Mouse (Mus musculus): Measurements from ENCODE around the gene Pla2g2f. TPM values are rescaled to one million over a fixed set of nuclear protein-coding genes. Genes with fewer than 3 reads are reported as not detected.

Pla2g2f gene
- polyA plus RNA-seq, 1 experiment from 2014 or later: not detected

Other genes with a start within 250 kb of the Pla2g2f start
- not detected in 2 replicates for gene Vwa5b1, start 121.7 kb downstream of the Pla2g2f start, polyA plus RNA-seq (2016; fragmentation: Nextera tagmentation; extraction: Ambion mirVana)
- gene Pla2g2c, start 32.8 kb downstream of the Pla2g2f start, polyA plus RNA-seq (2016; fragmentation: Nextera tagmentation; extraction: Ambion mirVana): 0.10 TPM in 1 of 2 replicates, not detected in the other
- gene Ubxn10, start 20.5 kb downstream of the Pla2g2f start, polyA plus RNA-seq (2016; fragmentation: Nextera tagmentation; extraction: Ambion mirVana): 0.16 and 0.23 TPM in 2 replicates
- gene Pla2g2d, start 18.1 kb upstream of the Pla2g2f start, polyA plus RNA-seq (2016; fragmentation: Nextera tagmentation; extraction: Ambion mirVana): 0.05 and 0.06 TPM in 2 replicates
- gene Pla2g5, start 105.9 kb upstream of the Pla2g2f start, polyA plus RNA-seq (2016; fragmentation: Nextera tagmentation; extraction: Ambion mirVana): not detected in 2 replicates
- not detected in 2 replicates for gene Gm13030, start 116.3 kb upstream of the Pla2g2f start, polyA plus RNA-seq (2016; fragmentation: Nextera tagmentation; extraction: Ambion mirVana)
- not detected in 2 replicates for gene Pla2g2e, start 120.3 kb upstream of the Pla2g2f start, polyA plus RNA-seq (2016; fragmentation: Nextera tagmentation; extraction: Ambion mirVana)
- gene Otud3, start 156.3 kb upstream of the Pla2g2f start, polyA plus RNA-seq (2016; fragmentation: Nextera tagmentation; extraction: Ambion mirVana): 2.3 and 2.5 TPM in 2 replicates
- not detected in 2 replicates for gene Rnf186, start 209.5 kb upstream of the Pla2g2f start, polyA plus RNA-seq (2016; fragmentation: Nextera tagmentation; extraction: Ambion mirVana)
- 2.1 and 2.5 TPM in 2 replicates for gene Tmco4, start 215.3 kb upstream of the Pla2g2f start, polyA plus RNA-seq (2016; fragmentation: Nextera tagmentation; extraction: Ambion mirVana)

Data from liver, embryonic 12.5 days (tissue).